Mouse (Mus musculus): ENCODE measurements around the gene Hmcn1. TPM values are rescaled to one million over a fixed set of nuclear protein-coding genes. Genes with fewer than 3 reads are reported as not detected.

Gene Hmcn1
- 1 to 10 TPM; 4.1 to 4.4 TPM for total RNA-seq (2021)

GRCm38 (mm10) chr1:150993162-150994064 is at the start of gene Hmcn1:
Hmcn1 (minus strand) TSS chr1:150993435.
- DNase-seq: peak; percentile 54
- intact Hi-C loops (cut with DNase I): no loop called here

GRCm38 (mm10) chr1:151040945-151041649 is 47.9 kb upstream of the Hmcn1 start:
- intact Hi-C loops (cut with DNase I): no loop called here

GRCm38 (mm10) chr1:151040290-151040689 is 47.1 kb upstream of the Hmcn1 start:
- intact Hi-C loops (cut with DNase I): no loop called here
- no peak for DNase-seq

More at GRCm38 (mm10) chr1:151040945-151041649, 47.9 kb upstream of the Hmcn1 start:
- DNase-seq: no peak

- intact Hi-C loops (cut with DNase I): loop anchor here (5.0 kb wide), 2 partner anchors 308 to 388 kb away; partner anchors contain the start of genes Swt1 and Trmt1l
- no peak for DNase-seq
Measured at GRCm38 (mm10) chr1:151039189-151039588, 46.0 kb upstream of the Hmcn1 start.

GRCm38 (mm10) chr1:151038566-151038965 is 45.3 kb upstream of the Hmcn1 start:
- intact Hi-C loops (cut with DNase I): loop anchor here (5.0 kb wide), 2 partner anchors 309 to 389 kb away; partner anchors contain the start of genes Swt1 and Trmt1l

GRCm38 (mm10) chr1:151036405-151036985 is 43.3 kb upstream of the Hmcn1 start:
- no peak for DNase-seq
- intact Hi-C loops (cut with DNase I): loop anchor here (5.0 kb wide), 2 partner anchors 311 to 391 kb away; partner anchors contain the start of genes Swt1 and Trmt1l

More at GRCm38 (mm10) chr1:151038566-151038965, 45.3 kb upstream of the Hmcn1 start:
- DNase-seq: no peak

GRCm38 (mm10) chr1:151035766-151036165 is 42.5 kb upstream of the Hmcn1 start:
- DNase-seq: no peak
- intact Hi-C loops (cut with DNase I): loop anchor here (5.0 kb wide), 2 partner anchors 312 to 392 kb away; partner anchors contain the start of genes Swt1 and Trmt1l

GRCm38 (mm10) chr1:151034993-151035592 is 41.9 kb upstream of the Hmcn1 start:
- intact Hi-C loops (cut with DNase I): loop anchor here (5.0 kb wide), 2 partner anchors 312 to 392 kb away; partner anchors contain the start of genes Swt1 and Trmt1l
- DNase-seq: peak; percentile 54

GRCm38 (mm10) chr1:151033291-151033690 is 40.1 kb upstream of the Hmcn1 start:
- intact Hi-C loops (cut with DNase I): no loop called here
- DNase-seq: no peak

GRCm38 (mm10) chr1:151031581-151031980 is 38.3 kb upstream of the Hmcn1 start:
- no peak for DNase-seq
- intact Hi-C loops (cut with DNase I): no loop called here

GRCm38 (mm10) chr1:151031086-151031485 is 37.9 kb upstream of the Hmcn1 start:
- intact Hi-C loops (cut with DNase I): no loop called here

GRCm38 (mm10) chr1:151025049-151025773 is 32.0 kb upstream of the Hmcn1 start:
- intact Hi-C loops (cut with DNase I): no loop called here
- DNase-seq: no peak

More at GRCm38 (mm10) chr1:151031086-151031485, 37.9 kb upstream of the Hmcn1 start:
- DNase-seq: no peak

- DNase-seq: no peak
- intact Hi-C loops (cut with DNase I): no loop called here
Measured at GRCm38 (mm10) chr1:151019273-151019890, 26.1 kb upstream of the Hmcn1 start.

- intact Hi-C loops (cut with DNase I): no loop called here
Measured at GRCm38 (mm10) chr1:151011056-151011455, 17.8 kb upstream of the Hmcn1 start.

GRCm38 (mm10) chr1:151009115-151009797 is 16.0 kb upstream of the Hmcn1 start:
- peak; percentile 47 for DNase-seq
- intact Hi-C loops (cut with DNase I): loop anchor here (5.0 kb wide), 1 partner anchor 467 kb away; no protein-coding TSS in a partner anchor

More at GRCm38 (mm10) chr1:151011056-151011455, 17.8 kb upstream of the Hmcn1 start:
- peak; percentile 72 for DNase-seq

- intact Hi-C loops (cut with DNase I): loop anchor here (5.0 kb wide), 1 partner anchor 465 kb away; no protein-coding TSS in a partner anchor
- no peak for DNase-seq
Measured at GRCm38 (mm10) chr1:151007747-151008146, 14.5 kb upstream of the Hmcn1 start.

GRCm38 (mm10) chr1:151004007-151004406 is 10.8 kb upstream of the Hmcn1 start:
- DNase-seq: no peak
- intact Hi-C loops (cut with DNase I): no loop called here

GRCm38 (mm10) chr1:151001868-151002428 is 8.7 kb upstream of the Hmcn1 start:
- DNase-seq: no peak
- intact Hi-C loops (cut with DNase I): no loop called here

Measured in left cerebral cortex, postnatal 4 days (tissue).